Mouse (Mus musculus): Measurements from ENCODE around the gene Pdcd4. TPM values are rescaled to one million over a fixed set of nuclear protein-coding genes. Genes with fewer than 3 reads are reported as not detected.

Pdcd4 gene
- 10 to 100 TPM; 13.6 to 15.8 TPM for total RNA-seq (2021)
- long read RNA-seq, experiment 1, partial matches to known transcripts: 1 of 11 reads
- long read RNA-seq, experiment 1, other reads (novel, unspliced or antisense): 3 of 11 reads
- long read RNA-seq, experiment 2, transcript Pdcd4-203 (13 exons, 1,733 nt): major isoform, 5 of 8 reads
- long read RNA-seq, experiment 2, partial matches to known transcripts: 1 of 8 reads
- long read RNA-seq, experiment 2, other reads (novel, unspliced or antisense): 1 of 8 reads

DNA sequence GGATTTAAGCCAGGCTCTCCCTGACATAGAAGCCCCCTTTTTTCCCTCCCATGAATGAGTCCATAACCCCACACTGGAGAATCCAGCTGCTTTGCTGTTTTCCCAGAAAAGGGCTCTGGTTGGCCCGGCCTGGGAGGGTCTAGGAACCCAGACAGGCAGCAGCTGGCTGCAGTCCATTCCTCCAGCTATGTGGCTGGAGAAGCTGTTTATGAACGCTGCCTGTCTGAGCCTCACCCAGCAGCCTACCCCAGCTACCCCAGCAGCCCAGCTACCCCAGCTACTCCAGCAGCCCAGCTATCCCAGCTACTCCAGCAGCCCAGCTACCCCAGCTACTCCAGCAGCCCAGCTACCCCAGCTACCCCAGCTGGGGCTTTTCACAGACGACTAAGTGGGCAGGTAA lies at the start of gene Pdcd4:
Pdcd4 (plus strand) TSS at position 171 of the 400 bp plus-strand sequence.
- DNase-seq: no peak
- intact Hi-C loops (cut with DNase I): no loop called here

DNA sequence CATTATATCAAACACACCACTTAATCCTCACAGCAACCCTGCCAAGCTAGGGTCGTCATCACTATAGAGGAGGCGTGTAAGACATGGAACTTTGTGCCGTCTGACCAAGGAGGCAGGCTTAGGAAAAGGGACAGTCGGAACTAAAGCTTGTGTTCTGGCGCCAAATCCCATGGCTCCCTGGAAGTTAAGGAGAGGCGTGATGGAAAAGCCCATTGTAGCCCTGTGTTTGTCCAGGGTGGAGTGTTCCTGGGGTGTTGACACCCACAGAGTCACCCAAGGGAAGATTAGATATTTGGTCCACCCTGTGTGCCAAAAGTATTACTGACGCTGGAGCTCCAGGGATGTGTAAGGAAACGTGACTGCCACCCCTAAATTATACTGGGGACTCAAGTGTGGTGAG lies 48.1 kb upstream of the Pdcd4 start:
- no peak for DNase-seq
- intact Hi-C loops (cut with DNase I): loop anchor here (1.0 kb wide), 1 partner anchor 42 kb away; no protein-coding TSS in a partner anchor

DNA sequence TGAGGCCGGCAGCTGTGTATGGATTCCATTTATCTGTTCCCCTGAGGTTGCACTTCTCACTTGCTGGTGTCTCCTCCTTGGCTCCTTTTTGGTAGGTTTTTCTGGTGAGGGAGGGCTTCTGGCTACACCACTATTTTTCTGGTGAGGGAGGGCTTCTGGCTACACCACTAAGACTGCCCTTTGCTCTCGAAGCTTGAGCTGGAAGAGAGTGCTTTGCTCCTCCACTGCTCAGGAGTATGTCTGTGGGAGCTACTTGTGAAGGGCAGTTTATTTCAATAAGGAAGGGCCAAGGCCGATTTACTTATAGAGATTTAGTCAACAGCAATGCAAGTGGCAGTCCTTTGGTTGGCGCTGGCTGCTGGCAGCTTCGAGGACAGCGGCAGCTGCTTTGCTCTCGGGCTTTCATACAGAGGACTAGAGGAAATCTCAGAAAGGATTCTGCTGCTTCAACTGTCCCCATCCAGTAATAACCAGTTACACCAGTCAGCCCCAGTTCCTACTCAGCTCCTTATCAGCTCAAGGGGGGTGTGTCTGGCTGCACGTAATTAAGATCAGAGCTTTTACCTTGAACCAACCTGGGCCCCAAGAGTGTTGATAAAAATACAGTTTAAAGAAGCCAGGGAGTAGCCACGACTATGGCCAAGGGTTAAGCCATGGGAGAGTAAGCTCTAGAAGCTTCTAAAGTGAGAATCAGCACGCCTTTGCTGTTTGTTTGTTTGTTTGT lies 43.6 kb upstream of the Pdcd4 start:
- DNase-seq: no peak
- intact Hi-C loops (cut with DNase I): no loop called here

DNA sequence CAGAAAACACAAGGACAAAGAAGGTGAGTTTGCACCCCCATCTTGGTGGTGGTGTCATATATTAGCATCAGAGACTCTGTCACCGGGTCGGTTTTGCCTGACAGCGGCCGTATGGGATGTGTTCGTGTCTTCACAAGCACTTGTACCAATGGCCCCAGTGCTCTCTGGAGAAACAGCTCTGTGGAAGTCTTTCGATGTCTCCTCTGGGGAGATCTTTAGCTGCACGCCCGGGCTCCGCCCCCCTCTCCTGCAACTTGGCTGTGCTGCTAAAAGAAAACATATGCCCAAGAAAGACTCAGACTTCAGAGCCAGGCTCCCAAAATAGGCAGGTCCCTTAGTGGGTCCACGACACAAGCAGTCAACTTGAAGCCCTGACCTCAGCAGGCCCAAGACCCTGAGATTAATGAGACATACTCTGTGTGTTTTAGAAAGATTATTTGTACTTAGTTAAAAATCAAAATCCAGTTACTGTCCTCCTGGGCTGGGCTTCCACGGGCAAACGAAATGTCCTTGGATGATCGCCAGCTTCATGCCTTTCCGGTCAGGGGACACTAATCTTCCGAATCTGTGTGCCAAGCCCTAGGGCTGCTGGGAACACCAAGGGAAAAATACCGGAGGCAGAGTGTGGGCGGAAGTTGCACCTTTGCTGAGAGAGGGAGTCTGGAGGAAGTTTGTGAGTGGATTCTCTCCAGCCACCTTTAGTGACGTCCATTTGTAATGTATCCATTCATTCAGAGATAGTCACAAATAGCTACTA lies 41.7 kb upstream of the Pdcd4 start:
- intact Hi-C loops (cut with DNase I): loop anchor here (5.0 kb wide), 1 partner anchor 52 kb away; no protein-coding TSS in a partner anchor
- peak; percentile 52 to 78 for DNase-seq

DNA sequence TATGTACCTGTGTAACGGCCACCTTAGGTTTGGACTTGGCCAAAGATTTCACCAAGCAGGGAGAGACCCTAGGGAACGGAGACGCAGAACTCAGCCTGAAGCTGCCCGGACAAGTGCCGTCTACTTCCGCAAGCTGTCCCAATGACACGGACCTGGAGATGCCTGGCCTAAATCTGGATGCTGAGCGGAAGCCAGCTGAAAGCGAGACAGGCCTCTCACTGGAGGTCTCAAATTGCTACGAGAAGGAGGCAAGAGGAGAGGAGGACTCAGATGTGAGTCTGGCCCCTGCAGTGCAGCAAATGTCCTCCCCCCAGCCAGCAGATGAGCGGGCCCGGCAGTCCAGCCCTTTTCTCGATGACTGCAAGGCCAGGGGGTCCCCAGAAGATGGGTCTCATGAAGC lies 40.7 kb upstream of the Pdcd4 start:
- intact Hi-C loops (cut with DNase I): loop anchor here (5.0 kb wide), 1 partner anchor 51 kb away; no protein-coding TSS in a partner anchor
- peak; percentile 45 to 63 for DNase-seq

DNA sequence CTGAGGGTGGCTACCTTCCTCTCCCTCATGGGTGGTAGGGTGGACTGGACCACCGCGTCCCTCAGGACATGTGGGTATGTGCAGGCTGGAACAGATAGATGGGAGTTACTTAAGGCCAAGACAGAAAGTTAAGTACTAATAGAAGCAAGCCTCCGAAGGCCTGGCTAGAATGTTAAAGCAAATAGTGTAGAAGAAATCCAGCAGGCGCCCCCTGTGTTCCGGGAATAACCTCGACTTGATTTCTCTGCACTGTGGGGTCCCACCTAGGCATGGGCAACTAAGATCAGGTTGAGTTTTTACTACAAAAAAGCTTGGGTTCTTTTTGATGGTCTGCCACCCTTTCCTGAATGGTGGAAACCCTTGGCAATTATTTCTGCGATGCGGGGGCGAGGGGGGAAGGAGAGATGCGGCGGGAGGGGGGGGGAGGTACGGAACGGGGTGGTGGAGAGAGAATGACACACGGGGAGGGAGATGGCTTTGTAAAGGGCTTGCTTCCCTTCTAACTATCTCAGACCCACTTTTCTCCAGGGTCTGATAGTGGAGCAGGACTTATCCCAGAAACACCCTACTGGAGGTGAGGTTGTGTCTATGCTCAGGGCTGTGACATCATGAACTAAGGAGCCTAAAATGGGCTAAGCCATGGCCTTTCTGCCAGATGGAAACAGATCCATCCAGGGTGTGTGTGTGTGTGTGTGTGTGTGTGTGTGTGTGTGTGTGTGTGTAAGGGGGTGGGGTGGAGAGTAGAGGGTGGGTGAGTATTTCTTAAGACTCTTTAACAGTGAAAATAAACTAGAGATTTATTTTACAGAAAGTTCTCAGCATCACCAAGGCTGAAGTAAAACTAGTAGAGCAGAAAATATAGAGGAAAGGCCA lies 40.0 kb upstream of the Pdcd4 start:
- intact Hi-C loops (cut with DNase I): loop anchor here (5.0 kb wide), 1 partner anchor 50 kb away; no protein-coding TSS in a partner anchor
- DNase-seq: no peak

DNA sequence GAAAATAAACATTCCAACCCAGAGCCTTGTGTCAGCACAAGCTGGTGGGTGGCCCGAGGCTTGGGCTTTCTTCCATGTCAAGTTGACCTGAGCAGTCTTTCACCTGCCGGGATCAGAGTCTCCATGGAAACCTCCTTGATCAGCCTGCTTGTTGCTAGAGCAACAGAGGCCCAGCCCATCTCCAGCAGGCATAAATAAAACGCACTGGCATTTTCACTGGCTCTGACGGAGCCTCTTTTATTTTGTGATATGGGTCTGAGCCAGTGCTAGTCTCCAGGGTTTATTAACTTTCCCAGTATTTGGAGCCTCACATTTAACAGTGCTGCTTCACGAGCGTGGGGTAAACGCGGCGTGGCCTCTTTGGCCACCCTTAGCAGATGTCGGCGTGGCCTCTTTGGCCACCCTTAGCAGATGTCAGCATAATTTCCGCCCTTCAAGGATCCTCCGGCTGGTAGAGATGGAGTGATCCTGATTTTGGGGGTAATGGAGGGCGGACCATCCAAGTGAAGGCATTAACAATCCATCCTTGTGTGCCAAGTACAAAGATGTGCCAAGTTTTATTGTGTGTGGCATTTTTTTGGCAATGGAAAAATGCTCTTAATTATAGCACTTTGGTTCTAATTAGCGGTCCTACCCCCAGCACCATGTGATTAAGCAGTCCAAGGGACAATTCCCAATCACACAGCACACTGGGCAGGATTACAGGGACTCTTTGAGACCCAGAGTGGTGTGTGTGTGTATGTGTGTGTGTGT lies 39.2 kb upstream of the Pdcd4 start:
- intact Hi-C loops (cut with DNase I): loop anchor here (5.0 kb wide), 1 partner anchor 49 kb away; no protein-coding TSS in a partner anchor
- no peak for DNase-seq

DNA sequence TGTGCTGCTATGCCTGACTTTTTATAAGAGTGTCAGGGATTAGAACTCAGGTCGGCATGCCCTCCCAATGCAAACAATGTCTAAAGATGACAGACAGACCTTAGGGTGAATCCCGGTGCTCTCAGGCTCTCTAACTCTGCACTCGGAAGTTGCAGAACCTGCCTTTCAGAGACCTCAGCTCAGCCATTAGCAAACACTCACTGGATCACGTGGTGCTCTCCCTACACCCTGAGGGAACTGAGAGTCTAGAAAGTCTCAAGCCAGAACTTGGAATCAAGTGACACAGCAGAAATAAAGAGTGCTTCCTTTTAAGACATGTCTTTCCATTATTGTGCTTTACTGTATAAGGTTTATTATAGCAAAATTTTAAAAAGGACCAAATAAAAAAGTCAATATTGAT lies 37.1 kb upstream of the Pdcd4 start:
- no peak for DNase-seq
- intact Hi-C loops (cut with DNase I): loop anchor here (5.0 kb wide), 1 partner anchor 47 kb away; no protein-coding TSS in a partner anchor

DNA sequence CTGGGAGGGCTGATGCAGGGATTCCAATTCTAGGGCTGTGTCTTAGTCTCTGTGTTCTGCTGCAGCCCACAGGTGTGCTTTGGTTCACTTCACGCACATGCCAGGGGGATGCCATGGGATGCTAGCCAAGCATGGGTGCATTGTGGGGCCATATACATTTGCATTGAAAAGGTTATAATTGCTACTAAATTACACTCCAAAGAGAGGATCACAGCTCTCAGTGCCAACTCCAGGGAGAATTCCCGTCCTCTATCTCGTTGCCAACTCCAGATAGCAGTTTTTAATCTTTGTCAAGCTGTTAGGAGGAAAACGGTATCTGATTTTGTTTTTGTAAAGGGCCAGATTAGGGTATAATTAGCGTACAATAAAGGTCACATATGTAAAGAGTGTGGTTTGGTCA lies 36.2 kb upstream of the Pdcd4 start:
- intact Hi-C loops (cut with DNase I): no loop called here
- no peak for DNase-seq

DNA sequence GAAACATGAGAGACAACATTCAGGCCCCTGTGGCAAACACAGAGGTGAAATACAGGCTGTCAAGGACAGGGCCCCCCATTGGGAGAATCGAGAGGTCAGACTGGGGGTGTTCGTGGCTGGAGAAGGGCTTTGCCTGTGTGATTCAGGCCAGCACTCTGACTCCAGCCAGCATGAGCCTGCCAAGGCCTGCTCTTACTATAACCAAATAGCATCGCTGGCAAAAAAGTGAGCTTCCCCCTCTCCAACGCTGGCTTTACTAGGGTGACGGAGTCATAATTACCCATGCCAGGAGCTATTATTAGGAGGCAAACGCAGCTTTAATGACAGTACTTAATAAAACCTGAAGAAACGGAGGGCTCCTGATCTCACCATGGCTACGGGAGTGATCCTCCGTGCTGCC lies 35.2 kb upstream of the Pdcd4 start:
- peak; percentile 43 to 53 for DNase-seq
- intact Hi-C loops (cut with DNase I): no loop called here

DNA sequence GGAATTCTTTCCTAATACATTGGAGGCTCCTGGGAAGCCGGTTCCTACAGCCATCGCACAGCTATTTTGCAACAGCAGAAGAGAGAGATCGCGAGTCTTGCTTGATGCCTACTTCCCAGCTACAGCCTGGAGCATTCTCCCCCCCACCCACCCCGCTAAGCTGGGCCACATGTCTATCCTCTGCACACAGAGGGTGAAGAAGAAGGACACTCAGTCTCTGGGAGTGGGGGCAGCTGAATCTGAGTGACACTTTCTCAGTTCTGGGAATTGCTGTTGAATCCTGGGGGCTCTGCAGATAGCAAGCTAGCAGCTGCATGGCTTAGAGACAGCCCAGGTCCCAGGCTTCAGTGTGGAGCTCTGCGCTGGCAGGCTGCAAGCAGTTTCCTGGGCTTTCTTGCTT lies 34.1 kb upstream of the Pdcd4 start:
- no peak for DNase-seq
- intact Hi-C loops (cut with DNase I): no loop called here

DNA sequence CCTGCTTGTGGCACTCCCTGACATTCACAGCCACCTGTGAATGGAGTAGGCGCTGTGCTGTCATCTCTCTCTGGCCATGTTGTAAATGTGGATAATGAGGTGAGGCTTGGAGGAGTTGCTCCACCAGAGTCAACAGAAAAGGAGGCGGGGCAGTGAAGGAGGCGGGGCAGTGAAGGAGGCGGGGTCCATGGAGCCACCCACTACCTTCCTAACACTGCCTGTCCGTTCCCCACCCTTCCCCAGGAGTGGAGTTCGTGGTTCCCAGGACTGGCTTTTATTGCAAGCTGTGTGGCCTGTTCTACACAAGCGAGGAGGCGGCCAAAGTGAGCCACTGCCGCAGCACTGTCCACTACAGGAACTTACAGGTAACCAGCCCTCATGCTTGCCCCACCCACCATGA lies 32.9 kb upstream of the Pdcd4 start:
- DNase-seq: no peak
- intact Hi-C loops (cut with DNase I): no loop called here

DNA sequence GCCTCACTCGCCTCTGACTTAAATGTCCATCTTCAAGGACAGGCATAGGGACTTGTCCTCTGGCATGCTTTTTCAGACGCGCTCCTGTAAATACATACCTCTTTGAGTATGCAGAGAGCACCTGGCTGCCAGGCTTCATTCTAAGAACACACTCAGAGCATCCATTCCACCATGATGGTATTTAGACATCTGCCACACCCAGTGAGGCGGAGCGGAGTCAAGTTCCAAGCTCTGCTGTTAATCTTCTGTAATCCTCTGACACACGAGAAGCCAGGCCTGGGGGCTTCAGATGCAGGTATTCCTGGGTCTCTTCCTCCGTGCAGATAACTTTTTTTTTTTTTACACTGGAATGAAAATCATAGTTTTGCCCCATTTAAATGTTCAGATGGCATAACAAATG lies 32.4 kb upstream of the Pdcd4 start:
- intact Hi-C loops (cut with DNase I): no loop called here
- no peak for DNase-seq

DNA sequence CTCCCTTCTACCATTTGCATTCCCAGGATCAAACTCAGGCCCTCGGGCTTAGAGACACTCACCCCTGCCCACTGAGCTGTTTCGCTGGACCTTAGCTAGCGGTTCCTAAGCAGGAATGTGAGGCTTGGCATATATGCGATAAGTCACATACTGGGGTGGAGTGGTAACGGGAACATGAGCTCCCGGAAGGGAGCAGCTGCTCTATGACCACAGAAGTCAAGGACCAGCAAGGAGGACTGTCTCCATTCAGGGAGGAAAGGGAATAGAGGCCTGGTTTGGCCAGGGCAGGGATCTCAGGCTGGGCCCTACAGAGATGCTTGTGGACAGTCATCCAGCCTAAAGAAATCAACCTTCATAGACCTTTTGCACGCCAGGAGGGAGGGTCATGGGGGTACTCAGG lies 30.7 kb upstream of the Pdcd4 start:
- intact Hi-C loops (cut with DNase I): no loop called here
- DNase-seq: no peak

DNA sequence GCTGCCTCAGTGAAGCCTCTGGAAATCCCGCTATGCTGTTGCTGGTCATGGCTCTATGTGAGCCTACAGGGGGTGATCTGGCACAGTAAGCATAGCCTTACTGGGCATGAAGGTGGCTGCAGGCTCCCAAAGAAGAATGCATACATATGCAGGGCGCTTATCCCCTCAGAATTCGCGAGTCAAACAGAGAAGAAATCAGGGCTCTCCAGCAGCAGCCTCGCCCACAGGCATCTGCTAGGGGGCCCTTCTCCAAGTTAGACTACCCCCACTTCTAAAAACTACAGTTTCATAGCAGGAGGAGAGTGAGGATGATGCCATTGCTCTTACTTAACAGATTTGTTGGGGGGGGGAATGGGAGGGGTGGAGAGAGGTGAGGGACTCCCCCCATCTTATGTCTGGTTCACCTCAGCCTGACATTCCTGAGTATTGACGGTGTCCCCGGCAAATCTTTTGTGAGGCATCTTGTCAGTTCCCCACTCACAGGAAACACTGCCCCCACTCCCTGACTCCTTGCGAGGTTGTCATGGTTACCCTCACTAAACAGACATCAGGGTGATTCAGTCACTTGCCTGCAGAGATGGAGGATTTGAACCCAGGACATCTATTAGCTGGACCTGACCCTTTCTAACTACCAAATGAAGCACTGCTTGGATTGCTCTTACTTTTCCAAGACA lies 29.3 kb upstream of the Pdcd4 start:
- intact Hi-C loops (cut with DNase I): no loop called here
- no peak for DNase-seq

DNA sequence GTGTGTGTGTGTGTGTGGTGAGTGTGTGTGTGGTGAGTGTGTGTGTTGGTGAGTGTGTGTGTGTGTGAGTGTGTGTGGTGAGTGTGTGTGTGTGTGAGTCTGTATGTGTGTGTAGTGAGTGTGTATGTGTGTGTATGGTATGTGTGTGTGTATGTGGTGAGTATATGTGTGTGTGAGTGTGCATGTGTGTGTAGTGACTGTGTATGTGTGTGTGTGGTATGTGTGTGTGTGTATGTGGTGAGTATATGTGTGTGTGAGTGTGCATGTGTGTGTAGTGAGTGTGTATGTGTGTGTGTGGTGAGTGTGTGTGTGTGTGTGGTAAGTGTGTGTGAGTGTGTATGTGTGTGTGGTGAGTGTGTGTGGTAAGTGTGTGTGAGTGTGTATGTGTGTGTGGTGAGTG lies 24.8 kb upstream of the Pdcd4 start:
- intact Hi-C loops (cut with DNase I): no loop called here
- DNase-seq: no peak

DNA sequence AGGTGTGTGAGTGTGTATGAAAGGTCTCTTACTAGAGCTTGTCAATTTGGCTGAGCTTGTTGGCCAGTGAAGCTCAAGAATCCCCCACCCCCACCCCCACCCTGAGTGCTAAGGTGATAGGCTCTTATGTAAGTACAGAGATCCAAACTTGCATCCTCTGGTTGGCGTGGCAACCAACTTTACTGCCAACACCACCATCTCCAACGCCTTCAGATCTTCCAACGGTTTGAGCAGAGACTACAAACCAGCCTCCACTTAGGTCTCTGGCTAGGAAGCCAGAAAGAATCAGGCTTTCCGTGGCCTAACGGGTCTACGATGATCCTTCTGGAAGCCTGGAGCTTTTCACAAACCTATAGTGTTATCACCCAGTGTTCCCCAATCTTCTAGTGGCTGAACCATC lies 23.9 kb upstream of the Pdcd4 start:
- intact Hi-C loops (cut with DNase I): no loop called here
- DNase-seq: no peak

DNA sequence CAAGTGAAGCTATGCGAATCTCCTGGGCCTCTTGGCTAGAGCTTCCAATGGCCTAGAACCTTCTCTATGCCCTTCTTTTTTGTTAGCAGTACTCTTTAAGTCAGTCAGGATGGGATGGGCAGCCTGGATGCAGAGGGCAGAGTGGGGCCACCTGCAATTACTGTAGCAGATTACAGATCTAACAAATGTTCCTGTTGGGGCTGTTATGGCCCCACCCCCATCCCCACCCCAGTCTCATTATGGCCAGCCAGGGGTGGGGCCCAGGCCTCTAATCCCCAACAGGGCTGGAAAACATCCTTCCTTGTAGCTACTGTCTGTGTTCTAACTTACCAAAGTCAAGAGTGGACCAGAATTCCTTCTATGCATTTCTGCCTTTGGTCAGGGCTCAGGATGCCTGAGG lies 23.2 kb upstream of the Pdcd4 start:
- no peak for DNase-seq
- intact Hi-C loops (cut with DNase I): no loop called here

Data from gastrocnemius, postnatal 36 days (tissue).